Mouse (Mus musculus) bone marrow macrophage, adult 2 months (primary cell): ENCODE results near the gene Rfx4. TPM values are rescaled to one million over a fixed set of nuclear protein-coding genes. Genes with fewer than 3 reads are reported as not detected.
A peak's percentile ranks its signal among the peaks of the same experiment; 100 is the strongest.

Experiments used
- H3K27ac ChIP-seq: 2 replicates; pipeline ENCODE4 v1.5.1; 2012; ENCODE audit warnings: low read depth, low read length; ENCODE audit not compliant: insufficient read depth
- H3K4me1 ChIP-seq: 2 replicates; pipeline ENCODE4 v1.6.1; 2012; ENCODE audit warnings: low read length; ENCODE audit not compliant: control insufficient read depth, insufficient read depth
- H3K4me3 ChIP-seq: 2 replicates; pipeline ENCODE4 v1.5.1; 2012; ENCODE audit warnings: mild to moderate bottlenecking, low read length, moderate library complexity; ENCODE audit not compliant: insufficient read depth
- CTCF ChIP-seq: IDR thresholded peaks from 2 replicates; pipeline ENCODE4 v1.5.1; 2012; ENCODE audit warnings: low read depth, mild to moderate bottlenecking, low read length, moderate library complexity
- POLR2A ChIP-seq: IDR thresholded peaks from 2 replicates; pipeline ENCODE4 v1.6.1; 2012; ENCODE audit warnings: mild to moderate bottlenecking, low read depth, low read length, borderline replicate concordance
- polyA plus RNA-seq: library from polyadenylated mRNA; stranded (reverse); fragments of >200 nt; gene quantifications from 2 replicates; pipeline ENCODE4 v1.2.4, GENCODE M21; 2012; ENCODE audit not compliant: missing spikeins, insufficient read depth, insufficient read length

Gene Rfx4
- polyA plus RNA-seq, 1 experiment, result not detected

DNA sequence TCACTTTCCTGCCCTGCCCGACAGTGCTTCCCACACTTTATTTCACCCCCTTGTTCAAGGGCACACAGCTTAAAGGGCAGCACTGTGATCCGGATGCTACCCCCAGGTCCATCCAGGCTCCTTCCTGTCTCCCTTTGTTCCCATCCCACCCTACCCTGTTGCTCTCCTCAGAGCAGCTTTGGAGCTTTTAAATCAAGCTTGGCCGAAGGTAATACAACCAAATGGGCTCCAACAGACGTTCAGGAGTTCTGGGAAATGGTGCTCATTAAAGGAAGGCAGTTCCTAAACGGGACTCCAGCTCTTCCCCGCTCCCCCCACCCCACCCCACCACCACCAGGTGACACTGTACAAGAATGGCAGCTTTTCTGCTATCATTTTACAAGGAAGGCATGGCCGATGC is 154.3 kb downstream of the Rfx4 start:
- no peak for TF ChIP-seq CTCF
- no peak for TF ChIP-seq POLR2A
- no peaks in the 10 kb centered on the region for H3K4me1 ChIP-seq
- no peak overlapping the region for H3K27ac ChIP-seq
- no peak overlapping the region for H3K4me3 ChIP-seq

DNA sequence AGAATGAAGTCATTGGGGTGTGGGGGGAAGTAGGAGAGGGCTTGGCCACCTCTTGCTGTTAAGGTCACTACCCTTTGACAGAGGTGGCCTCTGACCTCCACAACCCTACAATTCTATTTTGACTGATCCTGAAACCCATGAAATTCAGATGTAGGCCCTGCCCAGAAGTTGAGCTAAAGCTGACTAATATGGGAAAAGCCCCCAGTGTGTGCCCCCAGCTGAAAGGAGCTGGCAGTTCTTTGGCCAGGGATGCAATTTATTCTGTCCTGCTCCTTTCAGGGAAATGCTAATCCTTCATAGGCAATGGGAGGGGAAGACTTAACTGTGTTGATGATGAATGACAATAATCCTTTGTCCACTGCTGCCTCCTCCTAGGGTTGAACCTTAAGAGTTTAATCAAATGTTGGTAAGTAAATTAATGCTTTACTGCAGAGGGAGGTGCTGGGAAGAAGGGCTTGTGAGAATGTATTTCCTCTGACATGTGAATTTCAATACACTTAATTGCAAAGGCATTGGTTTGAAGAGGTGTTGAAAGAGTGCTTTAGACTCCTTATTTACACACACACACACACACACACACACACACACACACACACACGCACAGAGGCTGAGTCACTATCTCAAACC is 155.0 kb downstream of the Rfx4 start:
- Histone ChIP-seq H3K4me3 (no peak overlapping the region), H3K4me1 (no peaks in the 10 kb centered on the region), H3K27ac (no peak overlapping the region)
- TF ChIP-seq CTCF, result no peak
- TF ChIP-seq POLR2A, result no peak

- Histone ChIP-seq H3K4me1 (no peaks in the 10 kb centered on the region; the same call in 1 of the 2 replicates), H3K27ac (no peak overlapping the region), H3K4me3 (no peak overlapping the region)
- no peak for TF ChIP-seq CTCF
- no peak for TF ChIP-seq POLR2A
These were observed 157.3 kb downstream of the Rfx4 start for GRCm38 (mm10) chr10:84913148-84913547.

GRCm38 (mm10) chr10:84915476-84915875 is 159.6 kb downstream of the Rfx4 start:
- TF ChIP-seq CTCF, result no peak
- no peak for TF ChIP-seq POLR2A
- no peak overlapping the region for H3K27ac ChIP-seq

DNA sequence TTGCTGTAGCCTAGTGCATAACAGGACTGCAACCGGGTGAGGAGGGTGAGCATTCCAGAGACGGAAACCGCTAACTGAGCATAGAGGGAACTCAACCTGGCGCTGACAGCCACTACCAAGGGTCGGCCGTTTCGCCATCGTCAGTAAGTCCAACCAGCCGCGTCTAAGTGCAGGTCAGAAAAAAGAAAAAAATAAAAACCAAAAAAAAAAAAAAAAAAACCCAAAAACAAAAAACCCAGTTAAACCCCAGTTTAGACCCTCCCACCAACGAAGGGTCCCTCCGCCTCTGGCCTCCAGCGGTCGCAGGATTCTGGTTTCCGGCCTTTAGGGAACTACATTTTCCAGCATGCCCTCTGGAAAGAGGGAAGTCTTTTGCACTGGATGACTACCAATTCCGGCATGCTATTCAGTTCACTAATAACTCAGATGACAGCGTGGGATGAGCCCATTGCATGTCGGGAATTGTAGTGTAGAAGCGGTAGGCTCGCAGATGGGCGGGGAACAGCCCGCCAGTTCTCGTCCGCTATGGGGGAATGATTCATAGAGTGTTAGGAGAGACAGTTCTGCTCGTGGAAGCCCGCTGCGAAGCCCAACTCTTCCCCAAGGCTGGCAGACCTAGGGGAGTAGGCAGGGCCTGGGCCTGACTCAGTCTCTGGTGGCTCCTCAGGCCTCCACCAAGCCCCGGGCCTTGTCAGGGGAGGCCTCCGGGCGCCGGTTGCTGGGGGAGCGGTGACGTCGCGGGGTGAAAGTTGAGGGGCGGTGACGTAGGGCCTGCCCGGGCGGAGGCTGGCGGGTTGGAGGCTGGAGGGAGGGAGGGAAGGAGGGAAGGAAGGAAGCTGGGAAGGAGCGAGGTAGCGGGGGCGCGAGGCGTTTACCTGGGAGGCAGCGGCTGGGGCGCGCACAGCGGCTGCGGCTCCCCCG is 161.2 kb downstream of the Rfx4 start, which contains the start of gene Ric8b:
Gene Ric8b (plus strand): TSS at position 807 of the 921 bp plus-strand sequence.
- Histone ChIP-seq H3K27ac (peak within 1 kb of the TSS; percentile 94), H3K4me1 (peaks cover 11% of the 10 kb centered on the region), H3K4me3 (peak within 1 kb of the TSS; percentile 89)
- TF ChIP-seq CTCF (no peak), POLR2A (peak; percentile 13; the same call in 1 of the 2 replicates)

More at GRCm38 (mm10) chr10:84915476-84915875, 159.6 kb downstream of the Rfx4 start:
- no peak overlapping the region for H3K4me3 ChIP-seq
- peaks cover 9% of the 10 kb centered on the region for H3K4me1 ChIP-seq

- Histone ChIP-seq H3K4me1 (peaks cover 11% of the 10 kb centered on the region), H3K27ac (0 out of 2 replicates have a peak overlapping the region, but pooled peaks have one; percentile 23), H3K4me3 (peak overlapping the region; percentile 89)
- no peak for TF ChIP-seq POLR2A
- TF ChIP-seq CTCF, result no peak
These were observed 161.9 kb downstream of the Rfx4 start for GRCm38 (mm10) chr10:84917731-84918095.

GRCm38 (mm10) chr10:84926336-84926735 is 170.5 kb downstream of the Rfx4 start:
- no peak for TF ChIP-seq CTCF
- TF ChIP-seq POLR2A, result no peak
- H3K27ac ChIP-seq, result no peak overlapping the region
- H3K4me1 ChIP-seq, result peaks cover 4% of the 10 kb centered on the region; the same call in 1 of the 2 replicates
- H3K4me3 ChIP-seq, result no peak overlapping the region

GRCm38 (mm10) chr10:84926885-84927284 is 171.0 kb downstream of the Rfx4 start:
- peaks cover 4% of the 10 kb centered on the region; the same call in 1 of the 2 replicates for H3K4me1 ChIP-seq
- TF ChIP-seq POLR2A (no peak), CTCF (no peak)
- H3K4me3 ChIP-seq, result no peak overlapping the region
- no peak overlapping the region for H3K27ac ChIP-seq

GRCm38 (mm10) chr10:84928465-84928864 is 172.6 kb downstream of the Rfx4 start:
- no peak overlapping the region for H3K4me3 ChIP-seq
- TF ChIP-seq CTCF, result no peak
- H3K4me1 ChIP-seq, result peaks cover 4% of the 10 kb centered on the region; the same call in 1 of the 2 replicates
- H3K27ac ChIP-seq, result no peak overlapping the region
